Mouse (Mus musculus) thymus, adult 2 months (tissue): ENCODE measurements at regions not wholly inside any gene's neighbourhood (a gene's known extent, or its start where the extent isn't known, plus 50 kb on each side); places are given as distances from the start of the nearest gene placed in this dataset.

Source experiments
- DNase-seq: peaks from one replicate; pipeline ENCODE4 v3.0.0; 2021
- H3K27ac ChIP-seq: fragments of 200-500 bp; 2 replicates; pipeline ENCODE4 v1.5.1; 2012; ENCODE audit warnings: low read length, control low read depth; ENCODE audit not compliant: control insufficient read depth, insufficient read depth
- H3K27me3 ChIP-seq: fragments of 200-500 bp; 2 replicates; pipeline ENCODE4 v1.6.1; 2012; ENCODE audit warnings: mild to moderate bottlenecking, low read length, moderate library complexity, mixed read lengths; ENCODE audit not compliant: control insufficient read depth, insufficient read depth
- H3K36me3 ChIP-seq: fragments of 200-500 bp; 2 replicates; pipeline ENCODE4 v1.6.1; 2012; ENCODE audit warnings: mild to moderate bottlenecking, low read length, moderate library complexity; ENCODE audit not compliant: control insufficient read depth, insufficient read depth
- H3K4me1 ChIP-seq: fragments of 200-500 bp; replicated peaks from 2 replicates; pipeline ENCODE4 v1.6.1; 2012; ENCODE audit warnings: low read length; ENCODE audit not compliant: control insufficient read depth, insufficient read depth
- H3K4me3 ChIP-seq: fragments of 200-500 bp; 2 replicates; pipeline ENCODE4 v1.5.1; 2012; ENCODE audit warnings: mild to moderate bottlenecking, low read length, control low read depth, moderate library complexity; ENCODE audit not compliant: control insufficient read depth, insufficient read depth
- CTCF ChIP-seq: fragments of 200-500 bp; IDR thresholded peaks from 2 replicates; pipeline ENCODE4 v1.5.1; 2012; ENCODE audit warnings: mild to moderate bottlenecking, control low read depth, low read length, moderate library complexity, borderline replicate concordance; ENCODE audit not compliant: control insufficient read depth, poor library complexity, insufficient read depth; ENCODE audit errors: extremely low read depth
- POLR2A ChIP-seq: fragments of 200-500 bp; IDR thresholded peaks from 2 replicates; pipeline ENCODE4 v1.6.1; 2012; ENCODE audit warnings: mild to moderate bottlenecking, low read length, control low read depth, moderate library complexity; ENCODE audit not compliant: control insufficient read depth, poor library complexity, insufficient read depth; ENCODE audit errors: extremely low read depth
- WGBS: fragments of 180-500 bp; shearing (Covaris S2); methylation state at CpG from one replicate; pipeline ENCODE4 v1.1.7; 2018; 5-methylcytosine and 5-hydroxymethylcytosine counted together

GRCm38 (mm10) chr8:125367374-125367773 lies 202.2 kb downstream of the Sipa1l2 start:
- Histone ChIP-seq H3K27ac (no peak overlapping the region), H3K4me1 (no peaks in the 10 kb centered on the region), H3K4me3 (no peak overlapping the region), H3K27me3 (no peaks in the 10 kb centered on the region), H3K36me3 (no peaks in the 10 kb centered on the region)
- DNase-seq: no peak
- TF ChIP-seq POLR2A (no peak), CTCF (no peak)
- WGBS: 90% methylated on average over 4 of the region's 4 CpGs

GRCm38 (mm10) chr8:125365004-125365403 lies 204.6 kb downstream of the Sipa1l2 start:
- H3K27ac ChIP-seq: no peak overlapping the region
- no peaks in the 10 kb centered on the region for H3K4me1 ChIP-seq
- no peak for DNase-seq
- no peaks in the 10 kb centered on the region for H3K27me3 ChIP-seq
- H3K36me3 ChIP-seq: no peaks in the 10 kb centered on the region
- no peak overlapping the region for H3K4me3 ChIP-seq
- TF ChIP-seq CTCF: no peak
- TF ChIP-seq POLR2A: no peak
- WGBS: 98% methylated on average over 5 of the region's 5 CpGs

DNA sequence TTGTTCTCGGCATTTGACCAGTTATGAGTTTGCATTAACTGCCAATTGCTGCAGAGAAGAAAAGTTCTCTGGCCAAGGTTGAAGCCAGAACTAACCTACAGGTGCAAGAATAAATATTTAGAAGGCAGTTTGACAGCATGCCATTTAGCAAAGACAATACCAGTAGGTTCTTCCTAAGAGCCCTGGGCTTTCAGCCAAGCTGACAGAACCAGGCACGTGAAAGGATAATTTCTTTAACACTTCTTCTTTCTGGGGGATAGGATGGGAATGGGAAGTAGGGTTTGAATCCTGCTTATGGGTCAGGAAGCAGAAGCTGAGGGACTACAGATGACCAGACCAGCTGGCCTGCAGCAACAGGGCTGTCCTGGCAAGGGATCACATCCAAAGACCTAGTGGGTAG lies 210.2 kb downstream of the Sipa1l2 start:
- H3K4me1 ChIP-seq: no peaks in the 10 kb centered on the region
- H3K27ac ChIP-seq: no peak overlapping the region
- 82% methylated on average over 2 of the region's 2 CpGs for WGBS
- H3K27me3 ChIP-seq: no peaks in the 10 kb centered on the region
- DNase-seq: no peak
- no peak overlapping the region for H3K4me3 ChIP-seq
- H3K36me3 ChIP-seq: no peaks in the 10 kb centered on the region
- TF ChIP-seq CTCF (no peak), POLR2A (no peak)

DNA sequence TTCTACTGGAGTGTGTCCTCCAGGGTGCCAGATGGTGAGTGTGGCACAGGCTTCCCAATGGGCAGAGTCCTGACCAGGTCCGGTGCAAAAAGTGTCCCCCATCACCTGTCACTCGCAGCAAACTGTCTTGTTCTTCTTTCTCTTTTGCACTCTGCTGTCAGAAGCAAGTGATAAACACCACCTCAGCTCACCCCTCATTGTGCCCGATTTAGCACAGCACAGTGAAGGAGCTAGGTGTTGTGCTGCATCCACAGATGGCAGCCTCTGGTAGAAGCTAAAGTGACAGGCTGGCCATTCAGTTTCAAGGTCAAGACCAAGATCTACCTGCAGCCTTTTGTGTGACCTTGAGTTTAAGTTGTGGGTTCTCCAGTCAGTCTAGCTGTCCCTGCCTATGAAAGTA lies 211.8 kb downstream of the Sipa1l2 start:
- DNase-seq: no peak
- no peaks in the 10 kb centered on the region for H3K4me1 ChIP-seq
- no peaks in the 10 kb centered on the region for H3K27me3 ChIP-seq
- no peaks in the 10 kb centered on the region for H3K36me3 ChIP-seq
- no peak overlapping the region for H3K4me3 ChIP-seq
- no peak overlapping the region for H3K27ac ChIP-seq
- WGBS: 76% methylated on average over 3 of the region's 3 CpGs
- TF ChIP-seq POLR2A: no peak
- TF ChIP-seq CTCF: no peak

DNA sequence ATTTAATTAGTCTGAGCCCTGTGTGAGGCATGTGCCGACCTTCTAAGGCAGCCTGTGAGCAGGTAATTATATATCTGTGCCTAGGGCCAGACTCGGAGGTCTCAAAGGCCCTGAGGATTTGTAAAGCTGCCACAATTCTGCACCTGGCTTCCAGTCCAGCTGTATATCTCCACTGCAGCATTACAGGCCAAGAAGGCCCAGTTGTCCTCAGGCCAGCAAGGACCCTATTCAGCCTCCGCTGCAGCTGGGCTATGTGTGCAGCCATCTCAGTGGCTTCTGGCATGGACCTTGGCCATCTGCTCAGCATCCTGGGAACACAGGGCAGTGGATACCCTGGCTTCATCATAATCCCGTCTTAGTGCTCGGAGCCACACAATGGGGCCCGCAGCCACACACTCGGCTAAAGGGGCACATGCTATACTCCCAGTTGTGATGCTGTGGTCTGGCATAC lies 214.5 kb downstream of the Sipa1l2 start:
- H3K36me3 ChIP-seq: no peaks in the 10 kb centered on the region
- no peak overlapping the region for H3K4me3 ChIP-seq
- 95% methylated on average over 7 of the region's 7 CpGs for WGBS
- TF ChIP-seq CTCF (no peak), POLR2A (no peak)
- no peak for DNase-seq
- peaks cover 16% of the 10 kb centered on the region for H3K4me1 ChIP-seq
- H3K27me3 ChIP-seq: no peaks in the 10 kb centered on the region
- no peak overlapping the region for H3K27ac ChIP-seq

GRCm38 (mm10) chr8:125352276-125352675 lies 217.3 kb downstream of the Sipa1l2 start:
- Histone ChIP-seq H3K36me3 (no peaks in the 10 kb centered on the region), H3K4me1 (peaks cover 16% of the 10 kb centered on the region), H3K4me3 (no peak overlapping the region), H3K27me3 (no peaks in the 10 kb centered on the region), H3K27ac (no peak overlapping the region)
- DNase-seq: no peak
- TF ChIP-seq POLR2A (no peak), CTCF (no peak)
- WGBS: 77% methylated on average over 3 of the region's 3 CpGs

DNA sequence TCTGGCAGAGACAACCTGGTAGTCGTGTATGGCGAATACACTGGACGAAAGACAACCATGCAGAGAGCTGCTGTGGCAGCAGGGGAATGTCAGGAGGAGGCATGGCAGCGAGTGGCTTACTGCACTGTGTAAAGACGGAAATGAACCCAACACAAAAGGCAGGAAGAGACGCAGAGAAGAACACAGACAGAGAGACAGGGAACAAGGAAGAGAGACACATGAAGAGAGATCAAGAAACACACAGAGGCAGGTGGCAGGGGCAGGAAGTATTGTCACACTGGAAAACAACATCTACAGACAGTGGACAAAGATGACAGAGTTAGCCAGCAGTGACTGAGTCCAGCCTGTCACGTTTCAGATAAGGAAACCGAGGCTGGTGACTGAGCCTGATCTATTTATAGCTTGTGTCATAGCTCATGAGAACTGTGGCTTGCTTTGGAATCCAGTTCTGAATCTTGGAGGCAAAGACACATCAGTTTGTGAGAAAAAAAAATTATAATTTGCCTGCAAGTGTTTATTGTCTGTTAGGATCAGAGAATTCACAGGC lies 218.0 kb downstream of the Sipa1l2 start:
- Histone ChIP-seq H3K27me3 (no peaks in the 10 kb centered on the region), H3K36me3 (no peaks in the 10 kb centered on the region), H3K4me3 (no peak overlapping the region), H3K27ac (peak overlapping the region; percentile 70), H3K4me1 (peaks cover 16% of the 10 kb centered on the region)
- DNase-seq: peak; percentile 42
- TF ChIP-seq POLR2A (no peak), CTCF (no peak)
- 50% methylated on average over 8 of the region's 8 CpGs for WGBS
